Mouse (Mus musculus): Measurements from ENCODE around the gene Gpr155.

DNA sequence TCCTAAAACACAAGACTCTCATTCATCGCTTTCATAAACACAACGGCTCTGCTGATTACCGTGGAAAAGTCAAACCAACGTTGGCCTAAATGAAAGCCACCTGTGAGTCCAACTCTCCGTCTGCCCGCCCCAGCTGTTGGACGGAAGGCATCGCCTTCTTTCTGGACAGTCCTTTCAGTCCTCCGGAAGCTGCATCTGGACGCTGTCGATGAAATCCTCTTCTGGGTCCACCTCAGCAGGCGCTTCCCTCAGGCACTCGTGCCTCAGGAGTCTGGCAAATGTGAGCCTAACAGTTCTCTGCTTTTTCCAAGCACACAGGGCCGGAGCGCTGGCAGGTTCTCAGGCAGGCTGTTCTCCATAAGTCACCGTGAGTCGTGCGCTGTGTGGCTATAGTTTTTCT lies 29.4 kb downstream of the Gpr155 start:
- TF ChIP-seq EP300 (IDR thresholded peaks at IDR 0.05; ENCODE audit: low read depth): no peak
- TF ChIP-seq CTCF (IDR thresholded peaks at IDR 0.05; ENCODE audit: low read depth): no peak
